Mouse (Mus musculus): ENCODE results near the gene Ube2l6. TPM values are rescaled to one million over a fixed set of nuclear protein-coding genes. Genes with fewer than 3 reads are reported as not detected.

The Ube2l6 gene
- polyA plus RNA-seq, 1 experiment from 2014 or later: 19.5 TPM

GRCm38 (mm10) chr2:84850407-84851129 lies 51.9 kb downstream of the Ube2l6 start:
- Histone ChIP-seq H3K4me1 (ENCODE audit: control insufficient read depth, insufficient read depth, low read length) (no peaks in the 10 kb centered on the region), H3K27ac (replicated peaks; ENCODE audit: low read depth, low read length) (no peak overlapping the region), H3K4me2 (ENCODE audit: low read length) (no peak overlapping the region), H3K27me3 (ENCODE audit: control insufficient read depth, insufficient read depth, low read length) (no peaks in the 10 kb centered on the region), H3K9ac (replicated peaks; ENCODE audit: low read length) (no peak overlapping the region), H3K36me3 (ENCODE audit: control insufficient read depth, insufficient read depth, low read length) (no peaks in the 10 kb centered on the region), H3K4me3 (replicated peaks; ENCODE audit: low read depth, low read length) (no peak overlapping the region), H3K9me3 (ENCODE audit: control insufficient read depth, low read length) (no peaks in the 10 kb centered on the region)
- WGBS: 62% methylated on average over 7 of the region's 7 CpGs
- DNase-seq (no peak), ATAC-seq (ENCODE audit: low FRiP score, low TSS enrichment) (no peak)

GRCm38 (mm10) chr2:84851130-84852040 lies 52.8 kb downstream of the Ube2l6 start:
- no peak for ATAC-seq (ENCODE audit: low FRiP score, low TSS enrichment)
- Histone ChIP-seq H3K27ac (replicated peaks; ENCODE audit: low read depth, low read length) (no peak overlapping the region), H3K27me3 (ENCODE audit: control insufficient read depth, insufficient read depth, low read length) (no peaks in the 10 kb centered on the region), H3K4me1 (ENCODE audit: control insufficient read depth, insufficient read depth, low read length) (no peaks in the 10 kb centered on the region), H3K9me3 (ENCODE audit: control insufficient read depth, low read length) (no peaks in the 10 kb centered on the region), H3K4me3 (replicated peaks; ENCODE audit: low read depth, low read length) (no peak overlapping the region), H3K4me2 (ENCODE audit: low read length) (peak overlapping the region; percentile 19), H3K9ac (replicated peaks; ENCODE audit: low read length) (no peak overlapping the region), H3K36me3 (ENCODE audit: control insufficient read depth, insufficient read depth, low read length) (no peaks in the 10 kb centered on the region)
- no peak for DNase-seq
- WGBS: 34% methylated on average over 23 of the region's 23 CpGs

- no peak overlapping the region for H3K4me2 ChIP-seq (ENCODE audit: low read length)
- H3K27ac ChIP-seq (replicated peaks; ENCODE audit: low read depth, low read length): no peak overlapping the region
- H3K9ac ChIP-seq (replicated peaks; ENCODE audit: low read length): no peak overlapping the region
- DNase-seq: peak; percentile 76
- H3K4me1 ChIP-seq (ENCODE audit: control insufficient read depth, insufficient read depth, low read length): no peaks in the 10 kb centered on the region
- no peaks in the 10 kb centered on the region for H3K9me3 ChIP-seq (ENCODE audit: control insufficient read depth, low read length)
- H3K27me3 ChIP-seq (ENCODE audit: control insufficient read depth, insufficient read depth, low read length): no peaks in the 10 kb centered on the region
- H3K36me3 ChIP-seq (ENCODE audit: control insufficient read depth, insufficient read depth, low read length): no peaks in the 10 kb centered on the region
- no peak overlapping the region for H3K4me3 ChIP-seq (replicated peaks; ENCODE audit: low read depth, low read length)
- peak; percentile 54; the same call in 1 of the 2 replicates for ATAC-seq (ENCODE audit: low FRiP score, low TSS enrichment)
- 68% methylated on average over 2 of the region's 2 CpGs for WGBS
Observed at GRCm38 (mm10) chr2:84855732-84856131, 57.1 kb downstream of the Ube2l6 start.

GRCm38 (mm10) chr2:84858551-84858950 lies 59.9 kb downstream of the Ube2l6 start:
- no peaks in the 10 kb centered on the region for H3K9me3 ChIP-seq (ENCODE audit: control insufficient read depth, low read length)
- H3K27ac ChIP-seq (replicated peaks; ENCODE audit: low read depth, low read length): no peak overlapping the region
- ATAC-seq (ENCODE audit: low FRiP score, low TSS enrichment) (no peak), DNase-seq (no peak)
- H3K36me3 ChIP-seq (ENCODE audit: control insufficient read depth, insufficient read depth, low read length): no peaks in the 10 kb centered on the region
- H3K27me3 ChIP-seq (ENCODE audit: control insufficient read depth, insufficient read depth, low read length): no peaks in the 10 kb centered on the region
- H3K4me3 ChIP-seq (replicated peaks; ENCODE audit: low read depth, low read length): no peak overlapping the region
- 97% methylated on average over 1 of the region's 1 CpGs for WGBS
- no peak overlapping the region for H3K9ac ChIP-seq (replicated peaks; ENCODE audit: low read length)
- no peak overlapping the region for H3K4me2 ChIP-seq (ENCODE audit: low read length)
- no peaks in the 10 kb centered on the region for H3K4me1 ChIP-seq (ENCODE audit: control insufficient read depth, insufficient read depth, low read length)

Other genes with a start within 250 kb of the Ube2l6 start
- 21.9 and 33.8 TPM in 2 replicates for gene Ctnnd1, start 148.1 kb upstream of the Ube2l6 start, polyA plus RNA-seq (2014; fragmentation: Nextera tagmentation; extraction: Ambion mirVana)
- gene Btbd18, start 139.7 kb upstream of the Ube2l6 start, polyA plus RNA-seq (2014; fragmentation: Nextera tagmentation; extraction: Ambion mirVana): 0.37 and 0.53 TPM in 2 replicates
- gene Selenoh, start 128.1 kb upstream of the Ube2l6 start, polyA plus RNA-seq (2014; fragmentation: Nextera tagmentation; extraction: Ambion mirVana): 220 and 232 TPM in 2 replicates
- gene Gm28635, start 120.8 kb upstream of the Ube2l6 start, polyA plus RNA-seq (2014; fragmentation: Nextera tagmentation; extraction: Ambion mirVana): not detected in 2 replicates
- 55.4 and 56.5 TPM in 2 replicates for gene Med19, start 120.4 kb upstream of the Ube2l6 start, polyA plus RNA-seq (2014; fragmentation: Nextera tagmentation; extraction: Ambion mirVana)
- 269 and 277 TPM in 2 replicates for gene Tmx2, start 119.7 kb upstream of the Ube2l6 start, polyA plus RNA-seq (2014; fragmentation: Nextera tagmentation; extraction: Ambion mirVana)
- 21.5 and 21.8 TPM in 2 replicates for gene Zdhhc5, start 83.6 kb upstream of the Ube2l6 start, polyA plus RNA-seq (2014; fragmentation: Nextera tagmentation; extraction: Ambion mirVana)
- gene Clp1, start 71.5 kb upstream of the Ube2l6 start, polyA plus RNA-seq (2014; fragmentation: Nextera tagmentation; extraction: Ambion mirVana): 23.3 and 25.4 TPM in 2 replicates
- gene Ypel4, start 64.8 kb upstream of the Ube2l6 start, polyA plus RNA-seq (2014; fragmentation: Nextera tagmentation; extraction: Ambion mirVana): 23.5 and 24.7 TPM in 2 replicates
- 2.0 and 3.3 TPM in 2 replicates for gene Gm19426, start 55.2 kb upstream of the Ube2l6 start, polyA plus RNA-seq (2014; fragmentation: Nextera tagmentation; extraction: Ambion mirVana)
- 19.7 and 33.6 TPM in 2 replicates for gene Serping1, start 23.4 kb upstream of the Ube2l6 start, polyA plus RNA-seq (2014; fragmentation: Nextera tagmentation; extraction: Ambion mirVana)
- gene Smtnl1, start 23.8 kb downstream of the Ube2l6 start, polyA plus RNA-seq (2014; fragmentation: Nextera tagmentation; extraction: Ambion mirVana): not detected in 2 replicates
- gene Timm10, start 28.2 kb downstream of the Ube2l6 start, polyA plus RNA-seq (2014; fragmentation: Nextera tagmentation; extraction: Ambion mirVana): 58.6 and 80.6 TPM in 2 replicates
- gene Slc43a1, start 40.0 kb downstream of the Ube2l6 start, polyA plus RNA-seq (2014; fragmentation: Nextera tagmentation; extraction: Ambion mirVana): 0.90 and 2.4 TPM in 2 replicates
- gene Rtn4rl2, start 87.9 kb downstream of the Ube2l6 start, polyA plus RNA-seq (2014; fragmentation: Nextera tagmentation; extraction: Ambion mirVana): 4.5 and 5.6 TPM in 2 replicates
- 1.7 and 4.2 TPM in 2 replicates for gene Slc43a3, start 137.8 kb downstream of the Ube2l6 start, polyA plus RNA-seq (2014; fragmentation: Nextera tagmentation; extraction: Ambion mirVana)
- not detected in 2 replicates for gene Prg2, start 181.6 kb downstream of the Ube2l6 start, polyA plus RNA-seq (2014; fragmentation: Nextera tagmentation; extraction: Ambion mirVana)
- gene Prg3, start 189.4 kb downstream of the Ube2l6 start, polyA plus RNA-seq (2014; fragmentation: Nextera tagmentation; extraction: Ambion mirVana): not detected in 2 replicates
- 160 and 204 TPM in 2 replicates for gene Ssrp1, start 238.4 kb downstream of the Ube2l6 start, polyA plus RNA-seq (2014; fragmentation: Nextera tagmentation; extraction: Ambion mirVana)
- gene P2rx3, start 238.6 kb downstream of the Ube2l6 start, polyA plus RNA-seq (2014; fragmentation: Nextera tagmentation; extraction: Ambion mirVana): 0.91 and 1.5 TPM in 2 replicates
- 7.9 and 10.4 TPM in 2 replicates for gene Tnks1bp1, start 249.2 kb downstream of the Ube2l6 start, polyA plus RNA-seq (2014; fragmentation: Nextera tagmentation; extraction: Ambion mirVana)